Mouse (Mus musculus): ENCODE measurements at regions not wholly inside any gene's neighbourhood (a gene's known extent, or its start where the extent isn't known, plus 50 kb on each side); places are given as distances from the start of the nearest gene placed in this dataset.

- no peak overlapping the region for H3K4me2 ChIP-seq (ENCODE audit: low read depth, low read length)
- no peaks in the 10 kb centered on the region for H3K27me3 ChIP-seq (ENCODE audit: control insufficient read depth, insufficient read depth, low read depth, low read length)
- H3K4me3 ChIP-seq (ENCODE audit: low read length): no peak overlapping the region
- no peaks in the 10 kb centered on the region for H3K4me1 ChIP-seq (replicated peaks; ENCODE audit: control insufficient read depth, insufficient read depth, low read length)
- no peak overlapping the region for H3K27ac ChIP-seq (ENCODE audit: low read length)
- WGBS: 66% methylated on average over 5 of the region's 5 CpGs
- H3K9me3 ChIP-seq (ENCODE audit: control insufficient read depth, low read length): no peaks in the 10 kb centered on the region
- H3K36me3 ChIP-seq (ENCODE audit: control insufficient read depth, insufficient read depth, low read length): no peaks in the 10 kb centered on the region
- H3K9ac ChIP-seq (ENCODE audit: low read length): no peak overlapping the region
- ATAC-seq (ENCODE audit: low read depth): no peak
Measured at GRCm38 (mm10) chr5:111901197-111901596, 167.5 kb downstream of the Gm26897 start.

- no peak overlapping the region for H3K9ac ChIP-seq (ENCODE audit: low read length)
- no peaks in the 10 kb centered on the region for H3K36me3 ChIP-seq (ENCODE audit: control insufficient read depth, insufficient read depth, low read length)
- H3K9me3 ChIP-seq (ENCODE audit: control insufficient read depth, low read length): no peaks in the 10 kb centered on the region
- peak; percentile 20; the same call in 1 of the 2 replicates for ATAC-seq (ENCODE audit: low read depth)
- H3K4me1 ChIP-seq (replicated peaks; ENCODE audit: control insufficient read depth, insufficient read depth, low read length): no peaks in the 10 kb centered on the region
- 9% methylated on average over 5 of the region's 5 CpGs for WGBS
- no peak overlapping the region for H3K4me3 ChIP-seq (ENCODE audit: low read length)
- no peak overlapping the region for H3K4me2 ChIP-seq (ENCODE audit: low read depth, low read length)
- no peaks in the 10 kb centered on the region for H3K27me3 ChIP-seq (ENCODE audit: control insufficient read depth, insufficient read depth, low read depth, low read length)
- no peak overlapping the region for H3K27ac ChIP-seq (ENCODE audit: low read length)
Measured at GRCm38 (mm10) chr5:111901678-111902077, 168.0 kb downstream of the Gm26897 start.

- Histone ChIP-seq H3K9ac (ENCODE audit: low read length) (no peak overlapping the region), H3K4me2 (ENCODE audit: low read depth, low read length) (no peak overlapping the region), H3K9me3 (ENCODE audit: control insufficient read depth, low read length) (no peaks in the 10 kb centered on the region), H3K4me3 (ENCODE audit: low read length) (no peak overlapping the region), H3K36me3 (ENCODE audit: control insufficient read depth, insufficient read depth, low read length) (no peaks in the 10 kb centered on the region), H3K4me1 (replicated peaks; ENCODE audit: control insufficient read depth, insufficient read depth, low read length) (no peaks in the 10 kb centered on the region), H3K27me3 (ENCODE audit: control insufficient read depth, insufficient read depth, low read depth, low read length) (no peaks in the 10 kb centered on the region), H3K27ac (ENCODE audit: low read length) (no peak overlapping the region)
- WGBS: 80% methylated on average over 14 of the region's 14 CpGs
- ATAC-seq (ENCODE audit: low read depth): no peak
Measured at GRCm38 (mm10) chr5:111908085-111908484, 174.4 kb downstream of the Gm26897 start.

- Histone ChIP-seq H3K27me3 (ENCODE audit: control insufficient read depth, insufficient read depth, low read depth, low read length) (no peaks in the 10 kb centered on the region), H3K27ac (ENCODE audit: low read length) (no peak overlapping the region), H3K9ac (ENCODE audit: low read length) (no peak overlapping the region), H3K36me3 (ENCODE audit: control insufficient read depth, insufficient read depth, low read length) (no peaks in the 10 kb centered on the region), H3K4me1 (replicated peaks; ENCODE audit: control insufficient read depth, insufficient read depth, low read length) (no peaks in the 10 kb centered on the region), H3K4me3 (ENCODE audit: low read length) (no peak overlapping the region), H3K4me2 (ENCODE audit: low read depth, low read length) (no peak overlapping the region), H3K9me3 (ENCODE audit: control insufficient read depth, low read length) (no peaks in the 10 kb centered on the region)
- WGBS: 65% methylated on average over 8 of the region's 8 CpGs
- ATAC-seq (ENCODE audit: low read depth): no peak
Measured at GRCm38 (mm10) chr5:111910514-111910913, 176.8 kb downstream of the Gm26897 start.

GRCm38 (mm10) chr5:111913354-111913753, 179.6 kb downstream of the Gm26897 start:
- H3K27me3 ChIP-seq (ENCODE audit: control insufficient read depth, insufficient read depth, low read depth, low read length): no peaks in the 10 kb centered on the region
- H3K4me3 ChIP-seq (ENCODE audit: low read length): no peak overlapping the region
- no peak overlapping the region for H3K9ac ChIP-seq (ENCODE audit: low read length)
- H3K4me2 ChIP-seq (ENCODE audit: low read depth, low read length): no peak overlapping the region
- no peak for ATAC-seq (ENCODE audit: low read depth)
- H3K4me1 ChIP-seq (replicated peaks; ENCODE audit: control insufficient read depth, insufficient read depth, low read length): no peaks in the 10 kb centered on the region
- 51% methylated on average over 7 of the region's 7 CpGs for WGBS
- no peak overlapping the region for H3K27ac ChIP-seq (ENCODE audit: low read length)
- no peaks in the 10 kb centered on the region for H3K36me3 ChIP-seq (ENCODE audit: control insufficient read depth, insufficient read depth, low read length)
- no peaks in the 10 kb centered on the region for H3K9me3 ChIP-seq (ENCODE audit: control insufficient read depth, low read length)

GRCm38 (mm10) chr5:111914296-111914695, 180.6 kb downstream of the Gm26897 start:
- Histone ChIP-seq H3K4me1 (replicated peaks; ENCODE audit: control insufficient read depth, insufficient read depth, low read length) (no peaks in the 10 kb centered on the region), H3K9ac (ENCODE audit: low read length) (no peak overlapping the region), H3K4me3 (ENCODE audit: low read length) (no peak overlapping the region), H3K27me3 (ENCODE audit: control insufficient read depth, insufficient read depth, low read depth, low read length) (no peaks in the 10 kb centered on the region; the same call in 1 of the 2 replicates), H3K9me3 (ENCODE audit: control insufficient read depth, low read length) (no peaks in the 10 kb centered on the region), H3K4me2 (ENCODE audit: low read depth, low read length) (no peak overlapping the region), H3K36me3 (ENCODE audit: control insufficient read depth, insufficient read depth, low read length) (no peaks in the 10 kb centered on the region), H3K27ac (ENCODE audit: low read length) (no peak overlapping the region)
- WGBS: 81% methylated on average over 3 of the region's 3 CpGs
- ATAC-seq (ENCODE audit: low read depth): no peak

- Histone ChIP-seq H3K36me3 (ENCODE audit: control insufficient read depth, insufficient read depth, low read length) (no peaks in the 10 kb centered on the region), H3K9ac (ENCODE audit: low read length) (no peak overlapping the region), H3K27ac (ENCODE audit: low read length) (no peak overlapping the region), H3K4me2 (ENCODE audit: low read depth, low read length) (no peak overlapping the region), H3K4me1 (replicated peaks; ENCODE audit: control insufficient read depth, insufficient read depth, low read length) (no peaks in the 10 kb centered on the region), H3K4me3 (ENCODE audit: low read length) (no peak overlapping the region), H3K27me3 (ENCODE audit: control insufficient read depth, insufficient read depth, low read depth, low read length) (no peaks in the 10 kb centered on the region; the same call in 1 of the 2 replicates), H3K9me3 (ENCODE audit: control insufficient read depth, low read length) (no peaks in the 10 kb centered on the region)
- 30% methylated on average over 8 of the region's 8 CpGs for WGBS
- ATAC-seq (ENCODE audit: low read depth): no peak
Measured at GRCm38 (mm10) chr5:111917643-111918252, 184.0 kb downstream of the Gm26897 start.

- Histone ChIP-seq H3K4me3 (ENCODE audit: low read length) (no peak overlapping the region), H3K36me3 (ENCODE audit: control insufficient read depth, insufficient read depth, low read length) (no peaks in the 10 kb centered on the region), H3K4me2 (ENCODE audit: low read depth, low read length) (no peak overlapping the region), H3K4me1 (replicated peaks; ENCODE audit: control insufficient read depth, insufficient read depth, low read length) (no peaks in the 10 kb centered on the region), H3K27me3 (ENCODE audit: control insufficient read depth, insufficient read depth, low read depth, low read length) (no peaks in the 10 kb centered on the region; the same call in 1 of the 2 replicates), H3K27ac (ENCODE audit: low read length) (no peak overlapping the region), H3K9ac (ENCODE audit: low read length) (no peak overlapping the region), H3K9me3 (ENCODE audit: control insufficient read depth, low read length) (no peaks in the 10 kb centered on the region)
- ATAC-seq (ENCODE audit: low read depth): no peak
- WGBS: 57% methylated on average over 14 of the region's 14 CpGs
Measured at GRCm38 (mm10) chr5:111918888-111919287, 185.2 kb downstream of the Gm26897 start.

- Histone ChIP-seq H3K4me1 (replicated peaks; ENCODE audit: control insufficient read depth, insufficient read depth, low read length) (no peaks in the 10 kb centered on the region), H3K4me2 (ENCODE audit: low read depth, low read length) (no peak overlapping the region)
Measured at GRCm38 (mm10) chr5:111922991-111923701, 189.4 kb downstream of the Gm26897 start.

More at GRCm38 (mm10) chr5:111922991-111923701, 189.4 kb downstream of the Gm26897 start:
- Histone ChIP-seq H3K27ac (ENCODE audit: low read length) (no peak overlapping the region), H3K9me3 (ENCODE audit: control insufficient read depth, low read length) (no peaks in the 10 kb centered on the region), H3K36me3 (ENCODE audit: control insufficient read depth, insufficient read depth, low read length) (no peaks in the 10 kb centered on the region), H3K9ac (ENCODE audit: low read length) (no peak overlapping the region), H3K4me3 (ENCODE audit: low read length) (no peak overlapping the region), H3K27me3 (ENCODE audit: control insufficient read depth, insufficient read depth, low read depth, low read length) (no peaks in the 10 kb centered on the region; the same call in 1 of the 2 replicates)
- 26% methylated on average over 18 of the region's 18 CpGs for whole genome bisulfite sequencing
- ATAC-seq (ENCODE audit: low read depth): peak; percentile 86

Data from lung, embryonic 16.5 days (tissue).